Mouse (Mus musculus) spleen, adult 2 months (tissue): ENCODE data around the gene Gm5108. TPM values are rescaled to one million over a fixed set of nuclear protein-coding genes. Genes with fewer than 3 reads are reported as not detected.

Experiments
- DNase-seq, 2 experiments: peaks; one replicate each; pipeline versions ENCODE4 v3.0.0 to v3.0.0-alpha.2; 2012 to 2021; ENCODE audit warnings: low spot score in 2 of 2, low read depth in 1 of 2
- H3K27ac ChIP-seq: fragments of 200-500 bp; 2 replicates; pipeline ENCODE4 v1.5.1; 2012; ENCODE audit warnings: low read length, inconsistent platforms; ENCODE audit not compliant: insufficient read depth
- H3K27me3 ChIP-seq: fragments of 200-500 bp; 2 replicates; pipeline ENCODE4 v1.6.1; 2012; ENCODE audit warnings: mild to moderate bottlenecking, moderate library complexity, low read length, inconsistent platforms; ENCODE audit not compliant: control insufficient read depth, insufficient read depth
- H3K36me3 ChIP-seq: fragments of 200-500 bp; 2 replicates; pipeline ENCODE4 v1.6.1; 2012; ENCODE audit warnings: mild to moderate bottlenecking, low read length, inconsistent platforms; ENCODE audit not compliant: control insufficient read depth, insufficient read depth
- H3K4me1 ChIP-seq: fragments of 200-500 bp; 2 replicates; pipeline ENCODE4 v1.6.1; 2011; ENCODE audit warnings: inconsistent platforms; ENCODE audit not compliant: control insufficient read depth, insufficient read depth, insufficient read length
- H3K4me3 ChIP-seq: fragments of 200-500 bp; 2 replicates; pipeline ENCODE4 v1.5.1; 2011; ENCODE audit warnings: mild to moderate bottlenecking, inconsistent platforms; ENCODE audit not compliant: insufficient read depth, insufficient read length; ENCODE audit errors: extremely low read depth
- CTCF ChIP-seq: fragments of 200-500 bp; IDR thresholded peaks from 2 replicates; pipeline ENCODE4 v1.5.1; 2011; ENCODE audit warnings: mild to moderate bottlenecking, inconsistent platforms; ENCODE audit not compliant: insufficient read depth, insufficient read length, insufficient replicate concordance; ENCODE audit errors: extremely low read depth
- POLR2A ChIP-seq: fragments of 200-500 bp; IDR thresholded peaks from 2 replicates; pipeline ENCODE4 v1.6.1; 2011; ENCODE audit warnings: low read depth, low read length, inconsistent platforms
- WGBS: fragments of 180-500 bp; shearing (Covaris S2); methylation state at CpG from one replicate; pipeline ENCODE4 v1.1.7; 2018; 5-methylcytosine and 5-hydroxymethylcytosine counted together
- polyA plus RNA-seq: library from polyadenylated mRNA; depleted of rRNA; stranded (reverse); fragments of >200 nt; gene quantifications from 2 replicates; pipeline ENCODE4 v1.2.3, GENCODE M21; 2012

Gene Gm5108
- polyA plus RNA-seq, 1 experiment = not detected

DNA sequence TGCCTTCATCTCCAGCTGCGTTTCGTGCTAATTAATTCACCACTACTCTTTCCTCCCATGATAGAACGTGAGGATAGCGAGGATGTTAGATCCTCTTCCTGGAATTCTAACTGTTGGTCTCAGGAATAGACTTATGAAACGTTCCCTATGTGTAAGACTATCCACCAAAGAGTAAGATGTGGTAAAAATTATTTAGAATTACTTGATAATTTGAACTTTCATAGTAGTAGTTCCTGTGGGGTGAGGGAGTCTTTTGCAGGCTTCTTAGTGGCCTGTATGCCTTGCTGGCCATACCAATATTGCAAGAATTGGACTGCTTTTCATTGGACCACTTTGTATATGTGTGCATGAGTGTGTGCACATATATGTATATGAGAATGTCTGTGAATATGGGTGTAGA, 4.9 kb downstream of the Gm5108 start, which contains the start of gene Gm21905:
TSS of gene Gm21905 (minus strand) at position 101 of the 400 bp plus-strand sequence.
- H3K27me3 ChIP-seq = no peaks in the 10 kb centered on the region
- H3K27ac ChIP-seq = no peak within 1 kb of the TSS
- DNase-seq = no peak
- no peak within 1 kb of the TSS for H3K4me3 ChIP-seq
- H3K36me3 ChIP-seq = no peaks in the 10 kb centered on the region
- H3K4me1 ChIP-seq = no peaks in the 10 kb centered on the region
- TF ChIP-seq CTCF = no peak
- TF ChIP-seq POLR2A = no peak
- 85% methylated on average over 5 of the region's 5 CpGs for WGBS

DNA sequence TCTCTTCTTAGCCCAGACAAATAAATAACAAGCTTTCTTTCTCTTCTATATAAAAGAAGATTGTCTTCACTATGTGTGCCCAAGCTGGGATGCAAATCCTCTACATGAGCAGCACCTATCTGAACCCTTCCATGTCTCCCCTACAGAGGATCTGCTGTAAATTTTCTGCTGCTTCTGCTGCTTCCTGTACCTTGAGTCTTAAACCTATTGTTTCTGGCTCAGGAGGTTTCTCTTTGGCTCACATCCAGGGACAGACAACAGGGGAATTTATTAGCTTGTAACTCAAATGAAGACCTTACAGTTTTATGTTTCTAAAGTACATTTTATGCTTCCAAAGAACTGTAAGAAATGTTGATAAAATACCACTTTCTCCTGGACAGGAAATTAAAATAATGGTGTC, 5.5 kb downstream of the Gm5108 start:
- H3K4me1 ChIP-seq = no peaks in the 10 kb centered on the region
- H3K27ac ChIP-seq = no peak overlapping the region
- no peak for DNase-seq
- no peak for TF ChIP-seq CTCF
- TF ChIP-seq POLR2A = no peak
- no peaks in the 10 kb centered on the region for H3K27me3 ChIP-seq
- no peak overlapping the region for H3K4me3 ChIP-seq
- no peaks in the 10 kb centered on the region for H3K36me3 ChIP-seq

DNA sequence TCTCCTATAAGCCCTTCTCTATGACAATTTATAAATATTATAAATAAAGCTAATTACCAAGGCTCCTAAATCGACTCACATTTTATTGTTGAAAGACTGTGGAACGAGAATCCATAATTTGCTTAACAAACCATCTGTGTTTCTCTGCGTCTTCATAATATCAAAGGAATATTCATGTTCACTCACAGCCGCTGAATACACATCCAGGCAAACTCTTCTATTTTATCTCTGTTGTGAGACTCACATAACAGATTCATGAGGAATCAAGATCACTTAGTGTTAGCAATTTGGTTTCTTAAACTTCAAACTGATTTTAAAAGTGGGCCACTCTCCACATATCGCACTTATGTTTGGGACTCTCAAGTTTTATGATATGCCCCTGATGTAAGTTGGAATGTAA, 6.6 kb downstream of the Gm5108 start:
- Histone ChIP-seq H3K4me1 (no peaks in the 10 kb centered on the region), H3K36me3 (no peaks in the 10 kb centered on the region), H3K4me3 (no peak overlapping the region), H3K27me3 (no peaks in the 10 kb centered on the region), H3K27ac (no peak overlapping the region)
- WGBS = 91% methylated on average over 5 of the region's 5 CpGs
- DNase-seq = no peak
- TF ChIP-seq POLR2A = no peak
- no peak for TF ChIP-seq CTCF

DNA sequence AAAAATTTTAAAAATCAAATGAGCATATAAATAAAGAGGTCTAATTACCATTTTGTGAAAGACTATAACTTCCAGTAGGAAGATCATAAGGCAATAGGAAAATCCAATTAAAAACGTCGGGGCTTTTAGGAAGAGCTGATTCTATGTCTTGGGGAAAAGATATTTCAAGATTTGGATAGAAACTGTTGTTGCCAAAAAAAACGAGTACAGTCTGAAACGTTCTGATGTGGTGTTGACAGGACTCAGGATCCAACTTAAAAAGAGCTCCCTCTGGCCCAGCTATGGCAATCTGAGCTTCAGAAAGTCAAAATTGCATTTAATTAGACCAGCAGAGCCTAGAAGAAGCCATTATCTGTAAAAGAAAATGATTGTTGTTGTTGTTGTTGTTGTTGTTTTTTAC, 12.6 kb downstream of the Gm5108 start:
- H3K4me3 ChIP-seq = no peak overlapping the region
- H3K4me1 ChIP-seq = no peaks in the 10 kb centered on the region
- no peaks in the 10 kb centered on the region for H3K36me3 ChIP-seq
- no peak overlapping the region for H3K27ac ChIP-seq
- no peak for DNase-seq
- H3K27me3 ChIP-seq = no peaks in the 10 kb centered on the region
- TF ChIP-seq POLR2A = no peak
- TF ChIP-seq CTCF = no peak
- 84% methylated on average over 4 of the region's 4 CpGs for WGBS

DNA sequence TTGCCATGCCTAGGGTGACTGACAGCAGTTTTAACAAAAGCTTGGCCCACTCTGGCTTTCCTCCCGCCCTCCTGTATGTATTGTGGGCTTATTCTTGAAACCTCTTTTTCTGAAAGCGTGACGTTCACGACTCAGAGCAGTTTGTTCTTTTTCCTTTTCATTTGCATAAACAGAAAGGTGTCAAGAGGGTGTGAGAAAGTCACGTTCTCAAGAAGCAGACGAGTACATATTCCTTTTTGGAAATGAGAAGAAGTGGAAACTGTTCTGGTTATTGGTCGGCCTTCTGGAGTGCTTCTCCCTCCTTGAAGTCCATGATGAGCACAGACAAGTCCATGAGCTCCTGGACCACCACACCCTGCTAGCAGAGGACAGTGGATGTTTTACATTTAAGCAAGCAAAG, 14.0 kb downstream of the Gm5108 start:
- Histone ChIP-seq H3K27me3 (no peaks in the 10 kb centered on the region), H3K36me3 (no peaks in the 10 kb centered on the region), H3K4me3 (no peak overlapping the region), H3K27ac (no peak overlapping the region), H3K4me1 (no peaks in the 10 kb centered on the region)
- no peak for DNase-seq
- TF ChIP-seq CTCF (no peak), POLR2A (no peak)
- 79% methylated on average over 7 of the region's 7 CpGs for WGBS

DNA sequence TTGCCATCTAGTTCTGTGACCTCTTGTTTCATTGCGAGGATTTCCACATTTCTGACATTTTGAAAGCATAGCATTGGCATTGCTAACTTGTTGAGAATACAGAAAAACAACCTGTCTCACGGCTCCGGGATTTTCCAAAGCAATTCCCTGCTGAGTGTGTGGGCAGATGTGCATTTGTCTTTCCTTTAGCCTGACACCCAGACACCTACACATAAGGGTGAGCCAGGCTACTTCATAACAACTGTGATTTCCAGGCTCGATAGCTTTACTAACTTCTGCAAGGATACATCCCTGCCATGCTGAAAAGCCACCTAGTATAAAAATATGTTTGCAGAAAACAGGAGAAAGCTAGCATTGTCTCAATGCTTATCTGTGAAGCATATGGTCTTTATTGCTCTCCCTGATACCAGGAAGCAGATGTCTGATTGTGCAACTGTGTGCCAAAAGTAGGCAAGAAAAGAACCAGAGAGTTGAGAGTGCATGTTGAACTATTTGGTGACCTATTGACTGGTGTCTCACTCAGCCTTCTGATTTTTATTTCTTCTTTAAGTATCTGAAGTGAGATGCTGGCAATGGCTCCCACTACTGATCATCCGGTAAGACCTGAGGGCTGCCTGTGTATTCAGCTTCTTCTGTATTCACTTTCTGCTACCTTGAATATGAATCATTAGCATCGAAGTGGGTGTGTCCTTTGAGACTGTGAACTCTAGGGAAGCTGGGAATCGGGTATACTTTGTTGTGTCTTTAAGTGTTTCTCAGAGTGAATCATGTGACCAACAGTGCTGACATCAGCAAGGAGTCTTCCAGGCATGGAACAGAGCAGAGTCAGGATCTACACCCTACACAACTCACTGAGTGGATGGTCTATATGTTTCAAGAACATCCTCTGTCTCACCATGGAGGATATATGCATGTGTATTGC, 20.5 kb downstream of the Gm5108 start:
- WGBS = 82% methylated on average over 7 of the region's 7 CpGs
- no peaks in the 10 kb centered on the region for H3K27me3 ChIP-seq

DNA sequence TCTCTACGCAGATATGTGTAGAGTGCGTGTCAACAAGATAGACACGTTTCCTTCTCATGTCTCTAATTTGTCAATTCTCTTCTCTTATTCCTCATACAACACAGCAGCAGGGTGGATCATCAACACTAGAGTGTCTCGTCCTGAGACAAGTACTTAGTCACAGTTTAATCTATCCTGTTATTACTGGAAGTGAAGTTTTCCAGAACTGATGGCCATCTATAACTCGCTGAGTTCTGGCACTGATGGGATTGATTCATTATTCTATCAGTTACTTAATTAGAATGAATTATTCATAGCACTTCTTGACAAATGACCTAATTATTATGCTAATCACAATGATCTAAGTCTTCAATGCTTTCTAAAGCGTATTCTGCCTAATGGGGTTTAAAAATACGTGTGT, 28.1 kb downstream of the Gm5108 start:
- DNase-seq = no peak
- H3K27ac ChIP-seq = no peak overlapping the region
- TF ChIP-seq POLR2A (no peak), CTCF (no peak)
- no peak overlapping the region for H3K4me3 ChIP-seq
- no peaks in the 10 kb centered on the region for H3K4me1 ChIP-seq
- H3K36me3 ChIP-seq = no peaks in the 10 kb centered on the region
- 87% methylated on average over 7 of the region's 7 CpGs for WGBS
- no peaks in the 10 kb centered on the region for H3K27me3 ChIP-seq

More for the DNA sequence above, 20.5 kb downstream of the Gm5108 start:
- no peak for DNase-seq
- Histone ChIP-seq H3K36me3 (no peaks in the 10 kb centered on the region), H3K27ac (no peak overlapping the region), H3K4me1 (no peaks in the 10 kb centered on the region), H3K4me3 (no peak overlapping the region)
- TF ChIP-seq POLR2A = no peak
- no peak for TF ChIP-seq CTCF
